Mouse (Mus musculus) MEL-GATA-1-ER (cell line): ENCODE data around the gene Them5.

Experiments
- DNase-seq: peaks from one replicate; pipeline ENCODE4 v3.0.0-alpha.2; 2012; ENCODE audit warnings: low read depth; ENCODE audit errors: extremely low read depth

Gene Them5

DNA sequence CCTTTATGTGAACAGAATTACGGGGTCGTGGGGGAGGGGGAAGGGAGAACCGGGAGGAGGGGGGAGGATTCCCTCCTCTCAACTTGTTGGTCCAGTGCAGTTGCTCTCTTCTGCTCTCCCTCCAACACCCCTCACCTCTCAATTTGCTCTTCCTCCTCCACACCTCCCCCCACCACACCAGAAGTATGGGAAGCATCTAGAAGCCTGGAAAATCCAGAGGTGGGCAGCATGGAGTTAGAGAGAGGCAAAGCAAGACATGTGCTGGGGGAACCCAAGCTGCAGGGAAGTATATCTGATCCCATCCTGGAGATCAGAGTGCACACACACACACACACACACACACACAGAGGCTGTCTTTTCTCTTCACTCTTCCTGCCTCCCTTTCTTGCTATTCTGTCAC lies 30.1 kb downstream of the Them5 start:
- DNase-seq, result no peak

DNA sequence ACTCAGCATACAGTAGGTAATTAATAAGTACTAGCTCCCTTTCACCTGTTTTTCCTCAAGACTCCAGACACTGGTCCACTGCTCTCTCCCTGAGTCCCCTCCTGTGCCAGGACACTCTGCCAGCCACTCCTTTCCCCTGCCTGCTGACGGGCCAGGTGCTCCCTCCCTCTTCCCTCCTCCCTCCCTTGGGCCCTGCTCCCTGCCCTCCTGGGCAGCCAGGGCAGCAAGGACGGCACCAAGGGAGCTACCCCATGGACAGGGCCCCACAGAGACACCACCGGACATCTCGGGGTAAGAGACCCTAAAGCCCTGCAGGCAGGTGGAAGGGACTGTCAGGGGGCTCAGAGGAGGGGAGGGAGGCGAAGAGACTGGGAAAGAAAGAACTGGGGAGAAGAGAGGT lies 30.7 kb downstream of the Them5 start, which contains the start of gene Rorc:
Rorc (plus strand) TSS at position 154 of the 400 bp plus-strand sequence.
- DNase-seq, result no peak

DNA sequence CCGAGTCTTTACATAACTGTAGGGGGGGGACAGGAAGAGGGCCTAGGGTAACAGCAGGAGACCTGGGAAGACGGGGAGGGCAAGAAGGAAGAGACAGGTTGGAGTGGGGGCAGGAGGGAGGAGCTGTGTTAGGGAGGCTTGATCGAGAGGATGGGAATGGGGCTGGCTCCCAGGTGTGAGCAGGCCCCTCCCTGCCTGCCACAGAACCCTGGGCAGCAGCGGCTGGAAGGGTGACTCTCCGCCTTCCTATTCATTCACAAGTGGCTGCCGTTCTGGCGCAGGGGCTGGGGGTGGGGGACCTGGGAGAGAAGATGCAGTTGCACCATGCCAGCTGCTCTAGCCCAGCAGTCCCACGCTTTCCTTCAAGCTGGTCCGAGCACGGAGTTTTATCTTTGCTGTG lies 31.2 kb downstream of the Them5 start:
- no peak for DNase-seq

DNA sequence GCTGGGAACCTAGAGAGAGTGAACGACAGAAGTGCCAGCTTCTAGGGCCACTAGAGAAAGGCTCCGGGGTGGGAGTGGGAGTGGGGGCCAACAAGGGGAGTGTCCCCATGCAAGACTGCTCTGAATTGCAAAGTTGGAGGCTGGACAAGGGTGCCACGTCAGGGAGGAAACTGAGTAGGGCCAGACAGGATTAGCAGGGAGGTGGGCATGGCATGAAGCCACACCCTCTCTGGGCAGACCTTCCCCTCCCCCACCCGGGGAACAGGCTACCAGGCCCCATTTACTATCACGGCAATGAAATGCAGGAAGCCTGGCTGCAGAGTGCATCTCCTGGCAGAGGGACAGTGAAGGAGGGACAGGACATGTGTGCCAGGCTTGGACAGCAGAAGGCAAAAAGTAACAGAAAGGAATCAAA lies 31.7 kb downstream of the Them5 start:
- no peak for DNase-seq

DNA sequence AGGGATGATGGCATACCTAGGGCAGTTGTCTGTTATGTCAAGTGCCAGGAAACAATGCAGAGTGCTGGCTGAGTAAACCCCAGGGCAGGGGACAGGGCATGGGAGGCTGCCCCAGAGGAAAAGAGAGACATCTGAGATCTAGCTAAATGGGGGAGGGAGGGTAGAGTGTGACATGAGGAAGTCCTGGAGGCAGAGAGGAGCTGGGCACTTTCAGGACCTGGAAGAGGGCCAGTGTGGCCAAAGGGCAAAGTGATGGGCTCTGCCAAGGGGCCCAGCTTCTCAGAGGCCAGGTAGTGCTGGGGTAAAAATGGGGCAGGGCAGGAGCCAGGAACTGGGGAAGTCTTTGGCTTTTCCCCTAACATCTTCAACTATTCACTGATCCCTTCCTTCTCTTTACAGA lies 32.7 kb downstream of the Them5 start:
- DNase-seq, result no peak

DNA sequence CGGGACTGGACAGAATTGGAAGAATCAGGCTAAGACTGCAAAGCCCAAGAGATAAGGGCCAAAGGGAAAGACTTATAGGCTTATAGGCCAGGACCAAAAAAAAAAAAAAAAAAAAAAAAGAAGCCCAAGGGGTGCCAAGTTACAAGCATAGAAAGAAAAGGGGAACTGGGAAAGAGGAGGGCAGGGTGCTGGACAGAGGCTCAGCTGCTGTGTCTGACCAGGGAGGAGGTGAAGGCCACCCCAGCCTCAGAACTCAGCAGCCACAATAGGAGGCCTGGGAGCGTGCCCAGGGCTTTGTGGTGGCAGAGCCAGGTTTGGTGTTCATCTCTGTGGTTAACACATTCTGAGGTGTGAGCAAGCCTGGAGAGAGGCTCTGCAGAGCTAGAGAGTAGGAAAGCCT lies 33.2 kb downstream of the Them5 start:
- no peak for DNase-seq

DNA sequence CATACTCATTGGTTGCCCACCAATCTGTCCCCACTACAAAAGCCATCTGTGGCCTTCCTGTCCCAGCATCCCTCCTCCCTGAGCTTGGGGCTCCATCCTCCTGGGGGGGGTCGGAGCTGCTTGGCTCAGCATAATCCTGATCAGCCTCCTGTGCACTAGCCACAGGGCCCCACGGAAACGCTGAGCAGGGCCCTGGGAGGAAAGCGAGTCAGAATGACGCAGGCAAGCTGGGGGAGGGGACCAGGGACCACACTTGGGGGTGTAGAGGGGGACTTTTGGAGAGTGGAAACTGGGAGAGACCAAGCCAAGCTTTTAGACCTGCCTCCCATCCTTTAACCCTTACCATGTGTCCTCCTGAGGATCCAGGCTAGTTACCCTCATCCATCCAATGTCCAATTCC lies 34.0 kb downstream of the Them5 start:
- no peak for DNase-seq

DNA sequence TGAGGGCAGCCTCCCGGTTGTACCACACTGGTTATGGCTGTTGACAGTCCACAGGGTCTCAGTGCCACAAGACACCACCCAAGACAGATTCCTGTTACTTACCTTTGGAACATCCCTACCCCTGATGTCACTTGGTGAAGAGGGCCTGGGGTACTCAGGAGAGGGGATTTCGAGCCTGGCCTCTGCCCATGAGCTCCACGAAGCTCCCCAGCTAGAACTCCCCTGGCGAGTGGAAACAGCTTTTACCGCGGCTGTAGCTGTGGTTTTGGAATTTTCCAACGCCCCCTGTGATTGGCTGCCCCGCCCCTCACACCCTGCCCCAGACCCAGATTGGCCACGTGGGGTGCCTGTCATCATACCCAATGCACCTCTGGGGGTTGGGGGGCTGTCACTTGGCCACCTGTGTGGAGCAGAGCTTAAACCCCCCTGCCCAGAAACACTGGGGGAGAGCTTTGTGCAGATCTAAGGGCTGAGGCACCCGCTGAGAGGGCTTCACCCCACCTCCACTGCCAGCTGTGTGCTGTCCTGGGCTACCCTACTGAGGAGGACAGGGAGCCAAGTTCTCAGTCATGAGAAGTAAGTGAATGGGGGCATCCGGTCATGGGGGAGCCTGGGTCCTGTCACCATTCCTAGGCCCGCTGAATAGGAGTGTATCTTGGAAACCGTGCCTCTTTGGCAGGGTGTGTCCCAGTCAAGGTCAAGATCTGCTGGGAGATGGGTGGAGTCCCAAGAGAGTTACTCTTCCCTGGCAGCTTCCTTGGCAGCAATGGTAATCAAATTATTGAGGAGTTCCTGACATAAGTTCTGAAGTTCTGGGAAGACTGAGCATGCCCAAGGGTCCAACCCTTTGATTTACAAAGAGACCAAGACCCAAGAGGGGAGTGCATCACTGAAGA lies 35.4 kb downstream of the Them5 start:
- DNase-seq, result no peak

DNA sequence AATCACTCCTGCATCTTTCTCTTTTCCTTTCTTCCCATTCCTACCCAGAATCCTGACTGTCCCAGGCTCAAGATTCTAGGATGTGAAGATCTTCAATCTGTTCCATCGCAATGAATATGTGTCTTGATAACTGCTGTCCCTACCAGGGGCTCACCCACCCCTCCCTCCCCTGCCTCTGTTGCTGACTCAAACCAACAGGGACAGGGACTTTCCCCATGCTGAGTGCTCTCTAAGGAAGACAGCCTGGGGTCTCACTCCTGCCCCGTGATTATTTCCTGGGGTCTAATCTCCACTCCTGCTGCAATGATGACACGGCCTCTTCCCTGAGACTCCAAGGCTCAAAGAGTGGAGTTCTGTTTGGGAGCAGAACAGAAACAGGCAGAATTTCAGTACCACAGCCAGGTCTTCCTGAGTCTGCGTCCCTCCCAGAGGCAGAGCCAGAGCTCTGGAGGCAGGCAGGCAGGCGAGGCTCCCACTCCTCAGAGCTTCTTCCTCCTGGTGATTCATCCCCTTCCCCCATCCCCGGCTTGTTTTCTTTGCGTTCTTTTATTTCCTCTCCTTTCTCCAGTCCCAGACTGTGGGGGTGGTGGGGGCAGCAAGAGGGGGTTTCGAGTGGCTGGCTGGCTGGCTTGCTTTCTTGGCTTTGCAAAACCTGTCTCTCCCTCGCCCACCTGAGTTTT lies 38.1 kb downstream of the Them5 start:
- DNase-seq, result no peak

DNA sequence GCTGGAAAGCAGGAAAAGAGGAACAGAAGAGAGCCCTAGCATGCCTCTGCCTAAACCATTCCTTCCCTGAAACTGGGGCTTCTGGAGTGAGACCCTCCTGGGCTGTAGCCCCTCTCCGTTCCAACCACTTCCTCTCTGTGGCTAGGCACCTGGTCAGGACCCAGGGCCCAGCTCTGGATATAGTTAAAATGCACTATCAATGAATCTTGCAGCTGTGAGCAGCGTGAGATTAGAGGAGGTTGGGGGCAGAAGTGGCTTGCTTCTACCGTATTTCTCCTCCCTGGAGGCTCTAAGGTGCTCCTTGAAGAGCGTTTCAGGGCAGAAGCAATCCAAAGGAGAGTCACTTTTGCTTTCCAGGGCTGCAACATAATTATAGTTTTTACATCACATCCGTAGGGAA lies 40.4 kb downstream of the Them5 start:
- no peak for DNase-seq

DNA sequence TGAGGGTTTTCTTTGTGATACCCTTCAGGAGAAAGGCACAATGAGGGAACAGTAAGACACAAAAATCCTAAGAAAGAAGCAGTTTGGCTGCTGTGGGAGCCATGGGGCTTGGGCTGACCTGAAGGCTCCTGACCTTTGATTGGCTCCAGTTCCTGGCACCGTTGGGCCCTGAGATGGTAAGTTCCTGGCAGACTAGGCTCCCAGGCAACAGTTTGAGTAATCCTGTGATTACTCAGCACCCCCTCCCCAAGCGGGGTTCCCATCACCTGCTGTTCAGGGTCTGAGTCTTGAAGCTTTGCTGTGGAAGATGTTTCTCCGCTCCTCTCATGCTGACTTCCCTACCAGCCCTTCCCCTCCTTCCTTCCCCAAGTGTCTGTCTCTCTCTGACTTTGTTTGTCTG lies 41.6 kb downstream of the Them5 start:
- DNase-seq, result no peak

DNA sequence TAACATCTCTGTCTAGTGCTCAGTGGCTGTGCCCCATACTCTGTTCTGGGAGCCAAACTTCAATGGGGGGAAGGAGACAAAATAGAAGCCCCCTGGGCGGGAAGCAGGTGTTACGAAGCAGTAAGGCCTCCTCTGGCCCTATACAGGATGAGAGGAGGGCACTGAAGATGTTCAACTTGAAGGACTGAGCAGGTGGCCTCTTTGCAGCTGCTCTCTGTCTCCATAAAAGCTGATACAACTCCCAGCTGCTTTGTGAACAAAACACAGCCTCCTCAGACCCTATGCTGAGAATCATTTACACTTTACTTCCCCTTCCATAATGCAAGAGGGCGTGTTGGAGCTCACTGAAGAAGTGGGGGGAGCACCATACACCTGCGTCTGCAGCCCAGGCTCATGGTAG lies 44.8 kb downstream of the Them5 start:
- DNase-seq, result no peak

DNA sequence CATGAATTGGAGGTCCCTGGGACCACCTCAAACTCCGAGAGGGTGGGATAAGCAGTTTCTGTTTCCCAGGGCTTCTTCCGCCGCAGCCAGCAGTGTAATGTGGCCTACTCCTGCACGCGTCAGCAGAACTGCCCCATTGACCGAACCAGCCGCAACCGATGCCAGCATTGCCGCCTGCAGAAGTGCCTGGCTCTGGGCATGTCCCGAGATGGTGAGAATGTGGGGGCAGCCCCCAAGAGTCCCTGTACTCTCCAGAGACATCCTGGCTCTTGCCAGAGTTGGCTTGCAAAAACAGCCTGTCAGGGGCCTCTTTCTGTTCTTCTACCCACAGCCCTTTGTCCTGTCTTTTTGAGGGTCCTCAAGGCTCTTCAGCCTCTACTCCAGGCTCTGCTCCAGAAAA lies 45.5 kb downstream of the Them5 start:
- no peak for DNase-seq

DNA sequence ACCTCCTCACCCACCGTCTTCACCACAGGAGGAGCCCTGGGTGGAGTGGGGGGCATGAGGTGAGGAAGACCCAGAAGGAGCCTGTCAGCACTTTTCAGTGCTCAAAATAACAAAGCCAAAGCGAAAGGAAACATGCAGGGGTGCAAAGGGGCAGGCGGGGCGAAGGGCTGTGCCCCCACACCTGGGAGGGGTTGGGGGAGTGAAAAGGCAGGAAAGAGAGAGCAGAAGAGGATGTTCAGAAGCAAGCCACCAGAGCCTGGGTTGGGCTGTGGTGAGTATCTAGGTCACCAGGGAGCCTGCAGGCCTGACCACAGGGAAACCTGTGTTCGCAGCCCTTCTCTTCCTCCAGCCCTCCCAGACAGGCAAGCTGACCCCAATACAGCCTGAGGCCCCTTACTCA lies 46.1 kb downstream of the Them5 start:
- no peak for DNase-seq

DNA sequence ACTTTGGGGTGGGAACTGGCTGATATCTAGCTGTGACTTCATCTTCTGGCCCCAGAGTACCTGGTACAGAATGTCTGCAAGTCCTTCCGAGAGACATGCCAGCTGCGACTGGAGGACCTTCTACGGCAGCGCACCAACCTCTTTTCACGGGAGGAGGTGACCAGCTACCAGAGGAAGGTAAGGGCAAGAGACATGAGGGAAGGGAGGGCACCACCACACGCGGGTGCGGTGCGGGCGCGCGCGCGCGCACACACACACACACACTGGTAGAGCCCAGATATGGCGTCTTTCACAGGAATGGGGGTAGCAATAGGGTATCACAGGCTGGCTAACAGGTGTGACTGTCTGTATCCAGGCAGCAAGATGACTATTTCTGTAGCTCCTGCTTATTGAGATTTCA lies 47.5 kb downstream of the Them5 start:
- DNase-seq, result no peak

DNA sequence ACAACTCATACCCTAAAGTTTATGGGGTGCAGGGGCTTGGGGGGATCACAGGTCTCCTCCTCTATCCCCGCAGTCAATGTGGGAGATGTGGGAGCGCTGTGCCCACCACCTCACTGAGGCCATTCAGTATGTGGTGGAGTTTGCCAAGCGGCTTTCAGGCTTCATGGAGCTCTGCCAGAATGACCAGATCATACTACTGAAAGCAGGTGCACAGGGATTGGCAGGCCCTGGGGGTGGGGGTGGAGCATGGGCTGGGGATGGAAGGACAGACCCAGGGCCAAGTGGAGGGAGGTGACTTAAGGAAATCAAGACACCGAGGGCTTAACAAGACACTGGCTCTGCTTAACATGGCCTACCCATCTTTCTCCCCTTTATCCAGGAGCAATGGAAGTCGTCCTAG lies 49.1 kb downstream of the Them5 start:
- no peak for DNase-seq

DNA sequence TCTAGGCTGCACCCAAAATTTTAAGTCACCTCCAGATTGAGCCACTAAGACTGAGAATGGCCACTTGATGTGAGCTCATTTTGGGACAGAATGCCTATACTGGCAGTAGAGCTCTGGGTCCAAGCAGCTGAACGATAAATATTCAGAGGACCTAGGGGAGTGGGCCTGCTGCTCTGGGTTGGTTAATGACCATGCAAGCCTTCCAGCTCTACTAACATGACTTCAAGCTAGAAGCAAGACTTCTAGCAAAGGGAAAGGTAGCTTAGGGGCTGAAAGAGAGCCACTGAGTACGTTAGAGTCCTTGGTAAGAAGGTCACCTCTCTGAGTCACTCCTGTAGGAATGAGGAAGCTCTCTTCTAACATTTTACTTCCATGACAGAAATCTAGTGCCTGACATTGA lies 50.2 kb downstream of the Them5 start:
- no peak for DNase-seq

DNA sequence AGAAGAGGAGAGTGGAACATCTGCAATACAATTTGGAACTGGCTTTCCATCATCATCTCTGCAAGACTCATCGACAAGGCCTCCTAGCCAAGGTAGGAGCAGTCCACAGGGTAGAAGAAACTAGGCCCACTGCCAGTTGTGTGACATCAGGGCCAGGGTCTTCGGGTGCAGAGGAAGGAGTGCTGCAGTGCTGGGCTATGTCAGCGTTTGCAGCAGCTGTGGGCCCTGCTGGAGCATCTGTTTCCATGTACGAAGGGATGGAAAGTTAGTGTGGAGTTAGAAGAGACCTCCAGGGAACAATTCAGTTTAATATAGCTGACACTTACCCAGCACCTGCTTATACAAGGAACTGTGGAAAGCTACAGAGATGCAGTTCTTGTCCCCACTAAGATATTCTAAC lies 51.1 kb downstream of the Them5 start:
- no peak for DNase-seq

DNA sequence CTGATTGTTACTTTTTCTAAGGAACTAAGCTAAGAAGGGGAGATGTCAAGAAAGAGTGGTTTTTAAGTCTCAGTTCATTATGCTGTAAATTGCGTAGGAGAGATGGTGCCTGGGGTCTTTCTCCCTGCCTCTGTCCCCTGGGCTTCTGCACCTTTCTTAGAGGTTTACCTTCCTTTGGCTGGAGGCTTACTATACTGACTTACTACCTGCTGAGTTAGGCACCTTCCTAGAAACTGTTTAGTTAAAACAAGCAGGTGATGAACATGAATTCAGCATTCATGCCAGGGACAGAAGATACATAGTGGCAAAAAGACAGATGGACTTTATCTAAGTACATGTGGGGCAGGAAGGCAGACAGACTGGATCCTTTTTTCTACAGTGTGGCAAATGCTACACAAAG lies 54.4 kb downstream of the Them5 start:
- no peak for DNase-seq

DNA sequence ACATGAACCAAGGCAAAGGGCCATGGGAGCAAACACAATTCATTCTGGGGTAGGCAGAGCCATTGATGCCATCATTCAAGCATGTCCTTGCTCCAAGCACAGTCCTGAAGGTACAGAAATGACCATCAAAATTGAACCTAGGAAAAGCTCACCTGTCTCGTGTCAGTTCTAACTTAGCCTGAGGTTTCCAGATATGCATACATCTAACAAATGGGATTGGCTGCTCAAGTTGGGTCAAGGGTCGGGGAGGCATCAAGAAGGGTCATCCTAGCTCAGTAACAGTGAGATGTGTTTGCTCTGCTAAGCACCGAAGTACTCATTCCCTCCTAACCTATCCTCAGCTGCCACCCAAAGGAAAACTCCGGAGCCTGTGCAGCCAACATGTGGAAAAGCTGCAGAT lies 55.0 kb downstream of the Them5 start:
- no peak for DNase-seq
